Mouse (Mus musculus) CD4-positive helper T cell, adult 2 months (primary cell): Measurements from ENCODE around the gene Npm1.

Experiments used
- DNase-seq: peaks from one replicate; pipeline ENCODE4 v3.0.0-alpha.2; 2012; ENCODE audit warnings: low read depth, missing footprints, low spot score

Npm1 gene

GRCm38 (mm10) chr11:33180701-33181116, 17.7 kb upstream of the Npm1 start:
- DNase-seq = no peak

DNA sequence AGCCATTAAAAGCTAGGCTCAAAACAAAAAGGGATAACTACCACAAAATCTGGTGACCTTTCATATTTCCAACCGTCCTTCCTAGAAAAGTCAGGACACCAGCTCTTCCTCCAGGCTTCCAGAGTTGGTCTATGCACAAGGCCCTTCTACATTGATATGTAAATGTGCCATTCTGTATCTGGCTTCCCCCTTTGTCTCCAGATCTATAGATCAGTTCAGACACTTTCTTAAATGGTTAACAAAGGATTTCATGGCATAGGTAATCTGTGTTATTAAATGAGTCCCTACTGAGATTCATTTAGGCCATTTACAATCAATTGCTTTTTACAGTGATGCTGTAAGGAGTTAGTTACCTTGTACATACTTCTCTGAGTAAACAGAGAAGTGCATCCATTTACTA, 16.8 kb upstream of the Npm1 start:
- no peak for DNase-seq

DNA sequence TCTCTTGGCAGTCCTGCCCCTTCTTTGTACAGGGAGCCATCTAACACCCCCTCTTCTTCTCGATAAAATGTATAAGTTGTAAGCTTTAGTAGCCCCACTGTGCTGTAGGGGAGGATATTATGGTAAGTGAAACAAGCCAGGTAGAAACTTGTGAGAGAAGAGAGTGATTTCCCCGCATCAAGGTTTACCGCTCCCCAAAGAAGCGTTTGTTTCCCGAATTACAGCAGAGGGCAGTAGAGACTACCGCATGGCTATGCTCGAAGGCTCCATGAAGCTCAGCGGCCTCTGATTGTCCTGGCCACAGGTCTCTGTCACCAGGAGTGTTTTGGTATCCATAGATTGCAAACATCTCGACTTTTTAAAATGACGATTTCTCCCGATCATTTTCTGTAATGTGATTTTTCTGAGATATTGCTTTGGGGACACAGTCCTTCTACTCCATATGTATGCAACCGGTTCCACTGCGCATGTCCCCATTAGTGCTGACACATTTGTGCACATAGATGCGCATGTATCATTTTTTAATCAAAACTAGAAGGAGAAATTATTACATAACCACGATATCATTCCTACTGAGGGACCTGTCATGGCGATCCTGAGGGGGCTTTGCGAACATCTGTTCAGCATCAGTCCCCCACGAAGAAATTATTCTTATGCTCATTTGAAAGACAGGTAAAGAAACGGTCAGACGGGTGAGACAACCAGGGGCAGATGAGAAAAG, 13.7 kb upstream of the Npm1 start:
- no peak for DNase-seq

GRCm38 (mm10) chr11:33175768-33176167, 12.8 kb upstream of the Npm1 start:
- no peak for DNase-seq

DNA sequence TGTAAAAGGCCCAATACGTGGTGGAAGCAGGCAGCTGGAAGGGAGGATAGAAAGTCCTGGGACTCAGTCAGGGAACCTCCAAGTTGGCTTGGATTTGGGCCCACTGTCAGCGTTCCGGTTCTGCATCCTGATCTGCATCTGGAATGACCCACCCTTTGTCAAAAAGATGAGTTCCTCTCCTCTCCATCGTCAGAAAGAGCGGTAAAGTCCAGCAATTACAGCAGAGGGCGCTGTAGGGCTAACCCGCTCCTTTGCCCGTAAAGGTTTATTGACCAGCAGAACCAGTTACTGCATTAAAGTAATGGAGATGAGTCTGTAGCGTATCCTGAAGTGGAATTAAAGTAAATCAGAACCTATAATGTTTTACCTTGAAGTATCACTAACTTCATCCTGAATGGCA, 7.5 kb upstream of the Npm1 start:
- peak; percentile 44 for DNase-seq

DNA sequence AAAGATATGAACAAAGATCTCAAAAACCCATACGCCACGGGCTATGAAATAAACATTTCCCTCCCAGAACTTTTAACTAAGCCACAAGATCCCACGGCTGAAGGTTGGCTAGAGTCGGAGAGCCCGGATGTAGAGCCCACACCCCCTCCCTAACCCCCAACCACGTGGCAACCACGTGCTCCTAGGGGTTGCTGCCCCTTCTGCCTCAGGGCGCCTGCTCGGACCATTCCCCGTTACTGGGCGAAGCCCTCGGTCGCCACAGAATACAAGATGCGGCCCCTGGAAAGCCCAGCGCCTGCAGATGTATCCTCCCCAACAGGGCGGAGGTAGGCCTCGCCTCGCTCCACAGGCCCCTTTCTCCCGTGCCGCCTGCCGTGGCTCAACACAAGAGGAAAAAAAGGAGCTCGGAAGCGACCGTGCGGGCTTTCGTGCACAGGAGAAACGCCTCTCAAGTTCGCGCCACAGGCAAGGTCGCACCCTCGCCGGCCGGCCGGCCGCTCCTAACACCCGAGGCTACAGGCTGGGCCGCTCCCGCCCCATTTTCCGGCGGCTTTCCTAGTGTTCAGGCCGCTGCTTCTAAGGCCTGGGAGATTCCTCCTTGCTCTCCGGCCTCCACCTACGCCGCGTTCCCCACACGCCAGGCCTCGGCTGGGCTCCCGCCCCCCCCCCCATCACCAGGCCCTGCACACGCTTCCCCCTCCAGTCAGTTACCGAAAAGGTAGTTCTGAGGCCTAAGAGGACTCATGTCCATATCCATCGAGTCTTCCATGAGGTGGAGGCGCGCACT, 602 bp downstream of the Npm1 start:
- DNase-seq = peak; percentile 84

GRCm38 (mm10) chr11:33159741-33160140, 3.3 kb downstream of the Npm1 start:
- DNase-seq = no peak

DNA sequence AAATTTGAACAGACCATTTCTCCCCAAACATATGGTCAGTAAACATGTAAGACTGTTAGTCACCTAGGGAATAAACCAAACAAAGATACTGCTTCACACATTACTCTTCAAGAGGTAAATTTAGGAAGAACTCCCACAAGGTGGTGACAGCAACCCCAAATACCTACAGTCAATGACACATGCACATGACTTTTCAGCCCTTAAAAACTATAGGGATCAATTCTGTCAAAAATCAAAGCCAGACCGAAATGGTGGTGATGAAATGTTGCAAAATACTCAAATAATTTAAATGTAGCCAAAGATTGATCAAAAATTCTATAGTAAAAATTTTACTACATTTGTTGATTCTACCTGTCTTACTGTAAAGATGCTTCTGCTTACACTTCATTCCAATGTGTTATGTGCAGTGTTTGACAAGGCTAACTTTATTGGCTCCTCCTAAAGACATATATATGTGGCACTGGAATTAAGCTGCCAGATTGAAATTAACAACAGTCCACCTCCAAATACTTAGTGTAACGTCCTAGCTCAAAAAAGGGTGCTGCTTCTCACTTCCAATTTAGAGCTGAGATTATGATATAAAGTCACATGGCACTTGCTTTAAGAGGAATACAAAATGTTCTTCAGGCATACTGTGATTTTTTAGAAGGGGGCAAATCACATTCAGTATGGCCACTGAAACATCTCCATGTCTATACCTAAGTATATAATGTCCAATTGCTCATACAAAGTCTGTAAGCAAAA, 5.4 kb downstream of the Npm1 start:
- no peak for DNase-seq

DNA sequence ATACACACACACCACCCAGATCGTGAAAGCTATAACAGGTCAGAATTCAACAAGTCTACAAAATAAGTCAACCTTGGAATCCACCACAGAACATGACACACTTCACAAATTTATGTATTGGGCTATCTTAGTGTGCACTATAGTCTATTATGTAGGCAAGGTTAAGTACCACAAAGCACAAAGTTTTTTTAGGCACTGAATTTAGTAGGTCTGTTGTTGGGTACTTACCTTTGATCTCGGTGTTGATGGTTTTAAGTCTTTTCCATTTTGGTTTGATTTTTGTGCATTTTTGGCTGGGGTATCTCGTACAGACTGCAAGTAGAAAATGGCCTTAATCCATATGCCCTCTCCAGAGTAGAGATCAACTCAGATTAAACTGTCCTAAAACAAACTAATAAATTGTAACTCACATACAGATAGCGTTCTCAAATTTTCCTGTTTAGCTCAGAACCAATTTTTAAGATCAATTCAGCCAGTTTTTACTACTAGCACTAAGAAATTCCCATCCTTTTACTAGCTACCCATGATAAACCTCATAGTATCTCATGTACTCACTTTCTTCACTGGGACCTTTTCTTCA, 6.5 kb downstream of the Npm1 start:
- no peak for DNase-seq

DNA sequence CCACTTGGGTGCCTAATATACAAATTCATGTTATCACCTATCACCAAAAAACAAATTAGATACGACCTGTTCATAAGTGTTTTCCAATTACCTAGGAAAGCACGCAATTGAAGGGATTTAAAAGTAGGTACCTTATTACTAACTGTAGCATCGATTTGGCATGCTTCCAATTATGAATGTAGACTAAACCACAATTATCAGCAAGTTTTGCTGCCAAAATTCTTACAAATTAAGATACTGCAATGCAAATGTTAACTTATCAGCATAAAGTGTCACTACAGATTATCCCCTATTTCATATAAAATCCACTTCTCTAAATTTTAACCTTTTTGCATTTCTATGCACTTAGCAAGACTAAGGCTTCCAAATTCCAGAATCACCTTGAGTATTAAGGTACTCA, 8.5 kb downstream of the Npm1 start:
- no peak for DNase-seq

DNA sequence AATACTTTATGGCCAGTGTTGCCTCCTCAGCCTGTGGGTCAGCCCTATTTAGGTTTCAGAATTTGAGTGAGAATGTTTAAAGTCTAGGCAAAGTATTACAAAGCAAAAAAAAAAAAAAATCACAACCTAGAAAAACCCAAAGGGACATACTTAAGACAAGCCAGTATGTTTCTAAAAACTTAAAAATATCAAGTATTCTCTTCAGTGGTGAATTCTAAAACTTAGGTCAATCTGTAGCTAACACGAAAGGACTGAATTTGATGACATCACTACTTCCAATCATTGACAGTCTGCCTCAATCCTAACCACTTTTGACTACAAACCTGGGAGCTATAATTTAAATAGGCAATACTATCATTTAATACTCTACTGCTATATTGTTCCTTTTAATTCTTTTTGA, 10.0 kb downstream of the Npm1 start:
- no peak for DNase-seq

- no peak for DNase-seq
Observed at GRCm38 (mm10) chr11:33151780-33152145, 11.2 kb downstream of the Npm1 start.

- no peak for DNase-seq
Observed at GRCm38 (mm10) chr11:33151128-33151779, 11.8 kb downstream of the Npm1 start.

DNA sequence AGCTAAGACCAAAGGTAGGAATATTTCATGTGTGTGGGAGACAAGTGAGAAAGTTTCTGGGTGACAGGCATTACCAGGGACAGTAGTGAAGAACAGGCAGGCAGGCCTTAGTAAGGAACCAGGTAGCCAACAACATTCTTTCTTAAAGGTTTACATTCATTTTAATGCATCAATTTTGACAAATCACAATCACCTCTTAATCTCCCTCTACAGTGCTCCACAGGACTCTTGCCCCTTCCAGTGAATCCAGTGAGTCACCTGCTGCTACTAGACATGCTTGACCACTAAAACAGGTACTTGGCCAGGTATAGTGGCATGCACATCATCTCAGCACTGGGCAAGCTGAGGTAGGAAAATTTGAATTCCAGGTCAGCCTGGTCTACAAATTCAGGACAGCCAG, 12.6 kb downstream of the Npm1 start:
- DNase-seq = no peak

DNA sequence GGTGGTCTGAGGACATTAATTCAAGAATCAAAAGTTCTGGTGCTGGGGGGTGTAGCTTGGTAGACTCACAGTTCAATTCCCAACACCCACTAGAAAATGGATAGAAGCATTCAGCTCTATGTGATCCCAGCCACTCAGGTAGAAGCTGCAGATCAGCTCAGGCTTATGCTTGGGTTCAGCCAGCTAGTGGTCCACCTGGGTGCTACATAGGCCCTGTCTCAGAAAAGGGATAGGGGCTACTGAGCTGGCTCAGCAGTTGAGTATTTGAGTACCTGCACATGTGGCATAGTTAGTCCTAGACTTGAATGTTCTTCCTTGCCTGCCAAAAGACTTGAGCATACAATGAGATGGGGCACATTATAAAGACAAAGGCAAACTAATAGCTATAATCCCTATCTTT, 13.6 kb downstream of the Npm1 start:
- DNase-seq = no peak

GRCm38 (mm10) chr11:33149088-33149436, 13.9 kb downstream of the Npm1 start:
- no peak for DNase-seq

- DNase-seq = peak; percentile 75
Observed at GRCm38 (mm10) chr11:33148338-33149087, 14.5 kb downstream of the Npm1 start.

DNA sequence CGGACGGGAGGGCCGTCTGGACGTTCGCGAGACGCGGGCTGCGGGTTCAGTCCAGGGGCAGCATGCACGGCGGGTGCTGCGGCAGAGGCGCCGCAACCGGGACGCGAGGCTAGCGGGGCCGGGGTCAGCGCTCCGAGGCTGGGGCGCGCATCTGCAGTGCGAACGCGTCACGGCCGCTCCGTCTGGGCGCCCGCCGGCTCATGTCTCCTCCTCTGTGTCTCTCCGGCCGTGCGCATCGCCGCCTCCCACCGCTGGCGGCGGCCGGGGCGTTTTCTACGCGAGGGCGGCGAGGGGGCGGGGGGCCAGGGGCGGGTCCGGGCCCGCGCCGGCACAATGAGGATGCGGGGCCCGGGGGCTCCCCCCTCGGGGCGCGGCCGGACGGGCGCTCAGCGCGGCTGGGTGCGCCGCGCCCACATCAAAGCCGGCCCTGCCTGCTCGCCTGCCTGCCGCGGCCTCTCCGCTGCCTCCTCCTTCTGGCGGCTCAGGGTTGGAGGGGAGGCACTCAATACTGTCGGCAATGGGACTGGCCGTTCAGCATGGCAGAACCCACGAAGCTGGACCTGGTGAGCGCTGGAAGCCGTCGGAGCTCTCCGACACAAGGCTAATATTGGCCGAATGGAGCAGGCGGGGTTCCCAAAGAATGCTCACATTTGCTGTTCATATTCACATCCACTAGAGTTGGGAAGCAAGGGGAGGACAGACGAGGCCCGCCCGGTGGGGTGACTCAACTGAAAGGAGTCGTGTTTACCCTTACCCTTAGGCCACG, 15.3 kb downstream of the Npm1 start:
- DNase-seq = peak; percentile 73

GRCm38 (mm10) chr11:33147171-33147571, 15.8 kb downstream of the Npm1 start, which contains the start of gene Fgf18:
Gene Fgf18, minus strand, starts transcription at chr11:33147400.
- peak; percentile 51 for DNase-seq

GRCm38 (mm10) chr11:33146651-33147131, 16.3 kb downstream of the Npm1 start:
- peak; percentile 28 for DNase-seq
